ENCODE assay signal across 8 mouse cellular contexts in the genomic region with DNA sequence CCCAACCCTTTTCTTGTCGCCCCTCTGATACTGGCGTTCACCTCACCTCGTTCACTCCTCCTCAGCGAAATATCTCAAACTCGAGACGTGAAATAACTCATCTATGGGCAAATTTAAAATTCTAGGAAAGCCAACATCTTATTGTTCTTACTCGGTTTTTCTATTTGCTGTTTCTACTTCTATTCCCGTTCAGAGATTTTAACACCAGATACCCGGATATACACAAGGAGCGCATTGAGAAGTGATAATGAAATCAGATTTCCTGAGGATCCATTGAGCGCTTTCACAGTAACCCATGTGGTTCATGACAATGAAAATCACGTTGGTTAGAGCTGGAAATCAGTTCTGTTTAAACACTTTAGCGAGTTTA. TPM values are rescaled to one million over a fixed set of nuclear protein-coding genes. Genes with fewer than 3 reads are reported as not detected.
A peak's percentile ranks its signal among the peaks of the same experiment; 100 is the strongest.
DNase-seq lines count a peak whose midpoint lies in the region; ATAC-seq lines count a peak whose summit lies in the region.

No protein-coding gene starts in this region.

- H3K36me3 ChIP-seq in forebrain, embryonic 10.5 days (replicated peaks), result peaks cover 36% of the 10 kb centered on the region
- H3K36me3 ChIP-seq in liver, embryonic 13.5 days, result peaks cover 25% of the 10 kb centered on the region

- H3K4me1 ChIP-seq in forebrain, embryonic 10.5 days, result peaks cover 23% of the 10 kb centered on the region
- H3K4me1 ChIP-seq in liver, embryonic 13.5 days (replicated peaks), result peaks cover 41% of the 10 kb centered on the region

- peak; percentile 27 for DNase-seq in embryo, embryonic 10 days (ENCODE audit: low spot score)
- DNase-seq in embryo, embryonic 9.5 days (ENCODE audit: extremely low spot score), result no peak
- peak; percentile 49 for DNase-seq in 416B (ENCODE audit: low read depth)
- DNase-seq in forebrain, embryonic 10.5 days (ENCODE audit: extremely low spot score, low spot score), result no peak
- DNase-seq in liver, embryonic 13.5 days, result no peak
- no peak for DNase-seq in right cerebral cortex, postnatal 10 days (ENCODE audit: low spot score in 2 of 2)
- DNase-seq in cerebellum, postnatal 25 days, result no peak
- DNase-seq in left cerebral cortex, adult 11 months (ENCODE audit: low spot score), result no peak

- ATAC-seq in liver, embryonic 13.5 days (ENCODE audit: low read depth), result no peak

- 2% methylated on average over 13 of the region's 13 CpGs for WGBS in forebrain, embryonic 10.5 days
- under 1% methylated on average over 13 of the region's 13 CpGs for WGBS in liver, embryonic 13.5 days (ENCODE audit: insufficient replicate concordance)

- H3K4me2 ChIP-seq in liver, embryonic 13.5 days, result peak overlapping the region; percentile 82

- peak overlapping the region; percentile 94 for H3K4me3 ChIP-seq in forebrain, embryonic 10.5 days
- peak overlapping the region; percentile 90 for H3K4me3 ChIP-seq in liver, embryonic 13.5 days (replicated peaks)

- peak overlapping the region; percentile 94 for H3K27ac ChIP-seq in forebrain, embryonic 10.5 days
- H3K27ac ChIP-seq in liver, embryonic 13.5 days, result peak overlapping the region; percentile 87

- no peaks in the 10 kb centered on the region for H3K27me3 ChIP-seq in forebrain, embryonic 10.5 days (ENCODE audit: poor library complexity, severe bottlenecking)
- no peaks in the 10 kb centered on the region for H3K27me3 ChIP-seq in liver, embryonic 13.5 days

- H3K9ac ChIP-seq in liver, embryonic 13.5 days, result peak overlapping the region; percentile 92

- no peaks in the 10 kb centered on the region for H3K9me3 ChIP-seq in forebrain, embryonic 10.5 days
- H3K9me3 ChIP-seq in liver, embryonic 13.5 days (replicated peaks), result no peaks in the 10 kb centered on the region

RNA-seq across cellular contexts. Expression of gene Mtch2, which starts 0.7 kb away (rescaled TPM):
- 245 and 249 TPM in 2 replicates for polyA plus RNA-seq in forebrain, embryonic 10.5 days (2016; fragmentation: Nextera tagmentation; extraction: Ambion mirVana)
- 152 and 154 TPM in 2 replicates for polyA plus RNA-seq in liver, embryonic 13.5 days (2015; fragmentation: Nextera tagmentation; extraction: Ambion mirVana)

RNA-seq across cellular contexts. Expression of gene C1qtnf4, which starts 38.0 kb away (rescaled TPM):
- 3.1 and 3.4 TPM in 2 replicates for polyA plus RNA-seq in forebrain, embryonic 10.5 days (2016; fragmentation: Nextera tagmentation; extraction: Ambion mirVana)
- polyA plus RNA-seq in liver, embryonic 13.5 days (2015; fragmentation: Nextera tagmentation; extraction: Ambion mirVana), result 3.0 and 4.4 TPM in 2 replicates

RNA-seq across cellular contexts. Expression of gene Kbtbd4, which starts 56.9 kb away (rescaled TPM):
- polyA plus RNA-seq in forebrain, embryonic 10.5 days (2016; fragmentation: Nextera tagmentation; extraction: Ambion mirVana), result 59.1 and 61.4 TPM in 2 replicates
- polyA plus RNA-seq in liver, embryonic 13.5 days (2015; fragmentation: Nextera tagmentation; extraction: Ambion mirVana), result 17.5 and 21.0 TPM in 2 replicates

RNA-seq across cellular contexts. Expression of gene Ndufs3, which starts 57.0 kb away (rescaled TPM):
- polyA plus RNA-seq in forebrain, embryonic 10.5 days (2016; fragmentation: Nextera tagmentation; extraction: Ambion mirVana), result 201 and 203 TPM in 2 replicates
- 156 and 162 TPM in 2 replicates for polyA plus RNA-seq in liver, embryonic 13.5 days (2015; fragmentation: Nextera tagmentation; extraction: Ambion mirVana)

Comparison
In these comparisons a context has a peak if more than half of its experiments do, and no peak if none do; other contexts are left out.
1. DNase-seq: peak in embryo, embryonic 10 days (single experiment) and 416B (single experiment); none in embryo, embryonic 9.5 days (single experiment), forebrain, embryonic 10.5 days (single experiment), liver, embryonic 13.5 days (single experiment), right cerebral cortex, postnatal 10 days (0 of 2), cerebellum, postnatal 25 days (0 of 2) and left cerebral cortex, adult 11 months (single experiment).